Mouse (Mus musculus): Measurements from ENCODE around the gene Acot5. TPM values are rescaled to one million over a fixed set of nuclear protein-coding genes. Genes with fewer than 3 reads are reported as not detected.

Acot5 gene
- not detected for polyA plus RNA-seq (2014; fragmentation: Illumina TruSeq; extraction: RNeasy Lipid Tissue Mini Kit (QIAGEN cat#74804); ENCODE audit: low read depth, low replicate concordance)

GRCm38 (mm10) chr12:84068986-84069385, at the start of gene Acot5:
Acot5 (plus strand) TSS chr12:84069325.

GRCm38 (mm10) chr12:84038241-84038640, 30.9 kb upstream of the Acot5 start, which contains the start of gene Acot4:
Acot4 (plus strand) TSS chr12:84038379.

GRCm38 (mm10) chr12:84038691-84039111, 30.4 kb upstream of the Acot5 start, which contains the start of gene Gm49366:
Gm49366 (plus strand) TSS chr12:84038935.

GRCm38 (mm10) chr12:84051937-84052474, 17.1 kb upstream of the Acot5 start, which contains the start of gene Acot3:
Acot3 (plus strand) TSS chr12:84052144.

GRCm38 (mm10) chr12:84100604-84101492, 31.7 kb downstream of the Acot5 start, which contains the start of gene Acot6:
Acot6 (plus strand) TSS chr12:84100654.

GRCm38 (mm10) chr12:84114153-84114994, 45.2 kb downstream of the Acot5 start, which contains the start of gene Dnal1:
Dnal1 (plus strand) TSS chr12:84114366.

Other genes with a start within 250 kb of the Acot5 start
- gene Numb, start 147.4 kb upstream of the Acot5 start, polyA plus RNA-seq (2014; fragmentation: Illumina TruSeq; extraction: RNeasy Lipid Tissue Mini Kit (QIAGEN cat#74804); ENCODE audit: low read depth, low replicate concordance), result 26.6 TPM
- 5.0 TPM for gene Riox1, start 118.7 kb upstream of the Acot5 start, polyA plus RNA-seq (2014; fragmentation: Illumina TruSeq; extraction: RNeasy Lipid Tissue Mini Kit (QIAGEN cat#74804); ENCODE audit: low read depth, low replicate concordance)
- not detected for gene Heatr4, start 84.5 kb upstream of the Acot5 start, polyA plus RNA-seq (2014; fragmentation: Illumina TruSeq; extraction: RNeasy Lipid Tissue Mini Kit (QIAGEN cat#74804); ENCODE audit: low read depth, low replicate concordance)
- gene Acot2, start 81.5 kb upstream of the Acot5 start, polyA plus RNA-seq (2014; fragmentation: Illumina TruSeq; extraction: RNeasy Lipid Tissue Mini Kit (QIAGEN cat#74804); ENCODE audit: low read depth, low replicate concordance), result 44.9 TPM
- gene Acot1, start 59.8 kb upstream of the Acot5 start, polyA plus RNA-seq (2014; fragmentation: Illumina TruSeq; extraction: RNeasy Lipid Tissue Mini Kit (QIAGEN cat#74804); ENCODE audit: low read depth, low replicate concordance), result 59.6 TPM
- 0.55 TPM for gene Acot4, start 30.9 kb upstream of the Acot5 start, polyA plus RNA-seq (2014; fragmentation: Illumina TruSeq; extraction: RNeasy Lipid Tissue Mini Kit (QIAGEN cat#74804); ENCODE audit: low read depth, low replicate concordance)
- not detected for gene Gm49366, start 30.4 kb upstream of the Acot5 start, polyA plus RNA-seq (2014; fragmentation: Illumina TruSeq; extraction: RNeasy Lipid Tissue Mini Kit (QIAGEN cat#74804); ENCODE audit: low read depth, low replicate concordance)
- 1.8 TPM for gene Acot3, start 17.2 kb upstream of the Acot5 start, polyA plus RNA-seq (2014; fragmentation: Illumina TruSeq; extraction: RNeasy Lipid Tissue Mini Kit (QIAGEN cat#74804); ENCODE audit: low read depth, low replicate concordance)
- gene Acot6, start 31.3 kb downstream of the Acot5 start, polyA plus RNA-seq (2014; fragmentation: Illumina TruSeq; extraction: RNeasy Lipid Tissue Mini Kit (QIAGEN cat#74804); ENCODE audit: low read depth, low replicate concordance), result 2.9 TPM
- 4.3 TPM for gene Dnal1, start 45.0 kb downstream of the Acot5 start, polyA plus RNA-seq (2014; fragmentation: Illumina TruSeq; extraction: RNeasy Lipid Tissue Mini Kit (QIAGEN cat#74804); ENCODE audit: low read depth, low replicate concordance)
- not detected for gene Pnma1, start 79.2 kb downstream of the Acot5 start, polyA plus RNA-seq (2014; fragmentation: Illumina TruSeq; extraction: RNeasy Lipid Tissue Mini Kit (QIAGEN cat#74804); ENCODE audit: low read depth, low replicate concordance)
- gene Elmsan1, start 149.6 kb downstream of the Acot5 start, polyA plus RNA-seq (2014; fragmentation: Illumina TruSeq; extraction: RNeasy Lipid Tissue Mini Kit (QIAGEN cat#74804); ENCODE audit: low read depth, low replicate concordance), result 8.2 TPM
- 238 TPM for gene Ptgr2, start 215.9 kb downstream of the Acot5 start, polyA plus RNA-seq (2014; fragmentation: Illumina TruSeq; extraction: RNeasy Lipid Tissue Mini Kit (QIAGEN cat#74804); ENCODE audit: low read depth, low replicate concordance)
- gene Zfp410, start 247.5 kb downstream of the Acot5 start, polyA plus RNA-seq (2014; fragmentation: Illumina TruSeq; extraction: RNeasy Lipid Tissue Mini Kit (QIAGEN cat#74804); ENCODE audit: low read depth, low replicate concordance), result 32.7 TPM